Mouse (Mus musculus): ENCODE measurements around the gene Tbc1d8. TPM values are rescaled to one million over a fixed set of nuclear protein-coding genes. Genes with fewer than 3 reads are reported as not detected.

The Tbc1d8 gene
- 10 to 100 TPM; 13.9 to 16.8 TPM for total RNA-seq (2021)
- long read RNA-seq, experiment 1, full-length matches to known transcripts = 13 of 23 reads
- long read RNA-seq, experiment 1, partial matches to known transcripts = 4 of 23 reads
- long read RNA-seq, experiment 1, other reads (novel, unspliced or antisense) = 6 of 23 reads
- long read RNA-seq, experiment 2, full-length matches to known transcripts = 9 of 17 reads
- long read RNA-seq, experiment 2, partial matches to known transcripts = 3 of 17 reads
- long read RNA-seq, experiment 2, other reads (novel, unspliced or antisense) = 5 of 17 reads

GRCm38 (mm10) chr1:39478057-39478895 is at the start of gene Tbc1d8:
Gene Tbc1d8 (minus strand): TSS chr1:39478755.
- intact Hi-C loops (cut with DNase I) = no loop called here
- peak; percentile 70 to 83 for DNase-seq (ENCODE audit: low spot score in 2 of 2)

DNA sequence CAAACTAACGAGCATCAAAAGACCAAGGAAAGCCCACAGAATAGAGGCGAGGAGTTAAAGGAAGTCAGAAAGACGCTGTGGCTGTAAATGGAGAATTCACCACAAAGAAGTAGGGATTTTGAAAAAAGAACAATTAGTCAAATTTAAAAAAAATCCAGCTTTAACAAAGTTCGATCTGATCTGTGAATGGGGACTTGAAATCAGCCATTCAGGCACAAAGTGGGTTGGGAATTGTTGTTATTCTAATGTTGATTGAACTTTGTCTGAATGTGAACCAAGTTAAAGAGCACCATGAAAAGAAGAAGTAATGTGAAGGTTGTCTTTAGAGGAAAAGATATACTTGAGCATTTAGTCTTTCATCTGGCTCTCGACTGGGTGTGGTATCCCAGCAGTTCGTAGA is 49.8 kb upstream of the Tbc1d8 start:
- no peak for DNase-seq (ENCODE audit: low spot score in 2 of 2)

GRCm38 (mm10) chr1:39527432-39527831 is 48.9 kb upstream of the Tbc1d8 start:
- DNase-seq (ENCODE audit: low spot score in 2 of 2) = peak; percentile 71 to 80
- intact Hi-C loops (cut with DNase I) = no loop called here

More for the DNA sequence above, 49.8 kb upstream of the Tbc1d8 start:
- intact Hi-C loops (cut with DNase I) = no loop called here

DNA sequence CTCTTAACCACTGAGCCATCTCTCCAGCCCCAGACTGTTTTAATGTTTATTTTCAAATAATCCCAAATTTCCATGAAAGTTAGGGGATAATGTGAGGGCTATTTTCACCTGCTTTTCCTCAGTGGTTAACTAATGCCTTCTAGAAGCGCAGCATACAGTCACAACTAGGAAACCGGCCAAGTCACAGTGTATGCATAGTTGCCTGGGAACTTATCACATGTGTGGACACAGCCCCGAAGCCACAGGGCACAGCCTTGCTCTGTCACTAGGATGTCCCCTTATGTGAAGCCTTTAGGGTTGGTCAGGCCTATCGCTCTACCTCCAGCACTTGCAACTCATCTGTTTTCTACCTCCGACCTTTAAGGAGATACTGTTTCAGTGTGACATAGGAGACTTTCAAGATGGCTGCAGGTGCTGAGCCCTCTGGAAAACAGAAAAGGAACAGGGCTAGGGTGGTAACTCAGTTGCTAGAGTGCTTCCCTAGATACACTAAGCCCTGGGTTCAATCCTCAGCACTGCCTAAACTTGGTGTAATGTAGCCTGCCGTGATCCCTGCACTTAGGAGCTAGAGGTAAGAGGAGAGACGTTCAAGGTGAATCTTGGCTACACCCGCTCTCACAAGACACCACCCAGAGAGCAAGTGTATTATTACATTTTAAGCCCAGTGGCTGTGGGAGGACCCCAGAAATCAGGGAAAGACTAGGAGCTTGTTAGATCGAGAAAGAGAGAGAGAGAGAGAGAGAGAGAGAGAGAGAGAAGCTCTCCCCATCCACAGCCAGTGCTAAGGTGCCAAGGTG is 48.0 kb upstream of the Tbc1d8 start:
- intact Hi-C loops (cut with DNase I) = no loop called here
- DNase-seq (ENCODE audit: low spot score in 2 of 2) = no peak

DNA sequence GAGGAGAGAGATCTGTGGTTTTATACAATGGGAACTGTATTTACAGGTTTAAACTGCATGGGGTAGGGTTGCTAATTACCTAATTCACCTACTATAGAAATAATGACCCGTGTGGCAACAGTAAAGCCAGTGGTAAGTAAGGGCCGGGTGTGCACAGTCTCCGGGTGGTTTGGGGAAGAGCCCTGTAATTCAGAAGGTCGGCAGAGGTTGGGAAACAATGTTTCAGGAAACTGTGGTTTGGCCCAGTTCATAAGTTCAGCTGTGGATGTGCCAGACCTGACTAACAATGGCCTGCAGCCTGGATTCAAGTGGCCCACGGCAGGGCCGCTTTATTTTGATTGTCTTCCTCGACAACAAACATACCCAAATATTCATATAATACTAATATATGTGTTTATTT is 47.2 kb upstream of the Tbc1d8 start:
- intact Hi-C loops (cut with DNase I) = loop anchor here (2.0 kb wide), 1 partner anchor 525 kb away; no protein-coding TSS in a partner anchor
- DNase-seq (ENCODE audit: low spot score in 2 of 2) = no peak

- peak; percentile 57 to 58 for DNase-seq (ENCODE audit: low spot score in 2 of 2)
- intact Hi-C loops (cut with DNase I) = loop anchor here (5.0 kb wide), 1 partner anchor 130 kb away; no protein-coding TSS in a partner anchor
These were observed 44.0 kb upstream of the Tbc1d8 start for GRCm38 (mm10) chr1:39522519-39522918.

GRCm38 (mm10) chr1:39521326-39521725 is 42.8 kb upstream of the Tbc1d8 start:
- intact Hi-C loops (cut with DNase I) = loop anchor here (5.0 kb wide), 1 partner anchor 129 kb away; no protein-coding TSS in a partner anchor
- no peak for DNase-seq (ENCODE audit: low spot score in 2 of 2)

DNA sequence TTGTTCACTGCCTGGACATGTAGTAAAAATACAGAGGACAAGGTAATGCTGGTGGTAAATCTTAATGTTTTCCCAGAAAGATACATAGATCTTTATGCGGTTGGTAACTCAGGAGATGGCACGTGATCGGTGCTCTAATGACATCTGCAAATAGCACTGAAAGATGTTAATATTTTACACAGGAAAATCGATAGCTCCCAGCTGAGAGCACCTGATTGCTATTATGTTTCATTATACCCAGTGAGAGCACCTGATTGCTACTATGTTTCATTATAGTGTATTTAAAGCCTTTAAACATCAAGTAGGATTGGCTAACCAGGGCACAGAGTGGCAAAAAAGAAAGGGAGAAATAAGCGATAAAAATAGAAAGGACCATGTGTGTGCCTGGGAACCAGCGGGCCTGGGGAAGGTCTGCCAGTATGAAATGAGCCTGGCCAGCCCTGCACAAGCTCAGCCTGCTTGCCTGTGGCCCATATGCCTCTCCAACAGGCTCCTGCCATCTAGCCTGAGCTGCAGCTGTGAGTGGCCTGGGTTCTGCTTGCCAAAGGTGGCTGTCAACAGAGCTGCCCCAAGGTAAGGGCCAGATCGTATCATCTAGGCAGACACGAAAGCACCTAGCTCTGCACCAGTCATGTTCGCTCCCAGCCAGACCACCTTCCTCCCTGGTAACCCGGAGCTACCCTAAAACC is 36.9 kb upstream of the Tbc1d8 start:
- intact Hi-C loops (cut with DNase I) = no loop called here
- no peak for DNase-seq (ENCODE audit: low spot score in 2 of 2)

DNA sequence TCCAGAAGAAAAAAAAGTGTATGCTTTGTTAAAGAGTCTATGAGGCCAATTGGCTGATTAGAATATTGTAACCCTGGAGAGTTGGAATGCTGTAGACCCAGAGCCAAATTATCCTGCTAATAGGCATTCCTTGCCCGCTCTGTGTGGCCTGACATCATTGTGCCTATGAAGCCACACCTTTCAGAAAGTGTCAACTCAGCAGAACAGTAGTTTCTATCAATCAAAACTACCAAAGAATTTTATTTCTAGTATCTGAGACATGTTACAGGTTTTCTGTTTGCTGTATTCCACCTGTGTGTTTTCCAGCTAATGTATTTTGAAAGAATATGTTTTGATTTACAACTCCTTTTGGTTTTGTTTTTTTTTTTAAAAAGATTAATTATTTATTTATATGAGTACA is 33.6 kb upstream of the Tbc1d8 start:
- no peak for DNase-seq (ENCODE audit: low spot score in 2 of 2)
- intact Hi-C loops (cut with DNase I) = no loop called here

DNA sequence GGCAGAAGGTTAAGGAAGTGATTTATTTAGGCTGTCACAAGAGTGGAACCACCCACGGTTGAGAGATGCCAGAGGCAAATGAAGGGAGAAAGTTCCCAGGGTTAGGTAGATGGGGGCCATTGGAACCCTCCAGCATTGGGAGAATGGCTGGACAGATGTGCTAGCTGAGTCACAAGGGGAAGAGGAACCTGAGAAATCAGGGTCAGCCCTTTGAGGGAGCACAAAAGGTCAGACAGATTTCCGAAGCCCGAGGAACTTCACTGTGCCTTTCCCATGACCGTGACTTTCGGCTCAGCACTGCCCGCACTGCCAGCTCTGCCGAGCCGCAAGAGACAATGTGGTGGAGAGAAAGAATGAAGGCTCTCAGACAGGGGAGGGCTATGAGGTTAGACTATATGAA is 33.2 kb upstream of the Tbc1d8 start:
- DNase-seq (ENCODE audit: low spot score in 2 of 2) = no peak
- intact Hi-C loops (cut with DNase I) = no loop called here

- no peak for DNase-seq (ENCODE audit: low spot score in 2 of 2)
- intact Hi-C loops (cut with DNase I) = no loop called here
These were observed 27.0 kb upstream of the Tbc1d8 start for GRCm38 (mm10) chr1:39505600-39505999.

- peak; percentile 51 to 56 for DNase-seq (ENCODE audit: low spot score in 2 of 2)
- intact Hi-C loops (cut with DNase I) = loop anchor here (5.0 kb wide), 1 partner anchor 112 kb away; no protein-coding TSS in a partner anchor
These were observed 25.7 kb upstream of the Tbc1d8 start for GRCm38 (mm10) chr1:39504261-39504660.

- DNase-seq (ENCODE audit: low spot score in 2 of 2) = peak; percentile 34 to 50
- intact Hi-C loops (cut with DNase I) = loop anchor here (5.0 kb wide), 1 partner anchor 111 kb away; no protein-coding TSS in a partner anchor
These were observed 24.5 kb upstream of the Tbc1d8 start for GRCm38 (mm10) chr1:39502817-39503633.

- intact Hi-C loops (cut with DNase I) = no loop called here
- no peak for DNase-seq (ENCODE audit: low spot score in 2 of 2)
These were observed 21.0 kb upstream of the Tbc1d8 start for GRCm38 (mm10) chr1:39499485-39499941.

DNA sequence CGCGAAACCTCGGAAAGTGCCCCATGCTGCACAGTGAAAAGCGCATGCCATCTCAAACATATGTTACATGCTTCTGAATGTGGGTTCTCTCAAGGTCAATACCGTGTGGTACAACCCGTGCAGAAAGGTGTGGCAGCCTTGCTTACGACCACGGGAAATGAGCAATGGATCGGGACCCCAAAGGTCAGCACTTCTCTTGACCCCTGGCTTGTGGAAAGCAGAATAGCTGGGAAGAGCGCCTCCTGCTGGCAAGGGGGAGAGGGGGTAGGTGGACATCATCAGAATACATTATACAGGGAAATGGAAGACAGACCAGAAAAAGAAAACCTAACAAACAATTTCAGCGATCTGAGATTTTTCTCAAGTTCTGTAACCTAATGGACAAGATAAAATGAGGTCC is 19.2 kb upstream of the Tbc1d8 start:
- DNase-seq (ENCODE audit: low spot score in 2 of 2) = no peak
- intact Hi-C loops (cut with DNase I) = no loop called here

GRCm38 (mm10) chr1:39496995-39497394 is 18.4 kb upstream of the Tbc1d8 start:
- intact Hi-C loops (cut with DNase I) = no loop called here
- DNase-seq (ENCODE audit: low spot score in 2 of 2) = no peak

DNA sequence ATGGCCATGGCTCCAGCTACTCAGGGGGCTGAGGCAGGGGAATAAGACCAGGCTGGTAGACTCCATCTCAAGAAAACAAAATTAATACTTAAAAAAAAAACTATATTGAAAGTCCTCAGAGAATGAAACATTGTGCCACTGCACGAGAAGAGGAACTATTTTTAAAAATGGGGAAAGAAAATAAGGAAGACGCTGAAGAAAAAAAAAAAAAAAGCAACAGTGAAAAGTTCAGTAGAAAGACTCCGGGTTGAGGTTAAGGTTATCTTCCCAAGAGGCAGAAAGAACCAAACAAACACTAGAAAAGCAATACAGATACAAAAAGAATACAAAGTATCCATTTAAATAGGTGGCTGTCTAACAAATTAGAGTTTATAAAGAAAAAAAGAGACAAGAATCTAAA is 15.1 kb upstream of the Tbc1d8 start:
- intact Hi-C loops (cut with DNase I) = no loop called here
- DNase-seq (ENCODE audit: low spot score in 2 of 2) = no peak

DNA sequence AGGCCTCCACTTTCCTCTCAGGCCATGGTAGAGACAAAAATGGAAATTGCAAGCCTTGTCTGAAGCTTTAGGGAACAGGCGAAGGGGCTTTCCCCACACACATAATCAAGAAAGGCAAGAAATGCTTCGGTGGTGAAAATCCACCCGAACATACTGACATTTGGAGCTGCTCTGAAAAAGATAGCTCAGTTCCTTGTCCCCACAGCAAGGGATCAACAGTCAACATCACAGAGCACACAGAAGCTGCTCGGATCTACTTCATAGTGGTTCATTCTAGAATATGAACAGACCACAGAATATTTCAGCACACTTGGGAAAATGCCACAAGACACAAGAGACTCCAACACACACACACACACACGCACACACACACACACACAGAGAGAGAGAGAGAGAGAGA is 14.6 kb upstream of the Tbc1d8 start:
- intact Hi-C loops (cut with DNase I) = no loop called here
- DNase-seq (ENCODE audit: low spot score in 2 of 2) = no peak

Measured in left cerebral cortex, postnatal 14 days (tissue).